Mouse (Mus musculus): ENCODE results near the gene Luzp4.
"Not testable (repeated sequence)": the region's sequence is repeated elsewhere in the genome, so short reads cannot be mapped to it uniquely, and the experiment has no call there.

Luzp4 gene

DNA sequence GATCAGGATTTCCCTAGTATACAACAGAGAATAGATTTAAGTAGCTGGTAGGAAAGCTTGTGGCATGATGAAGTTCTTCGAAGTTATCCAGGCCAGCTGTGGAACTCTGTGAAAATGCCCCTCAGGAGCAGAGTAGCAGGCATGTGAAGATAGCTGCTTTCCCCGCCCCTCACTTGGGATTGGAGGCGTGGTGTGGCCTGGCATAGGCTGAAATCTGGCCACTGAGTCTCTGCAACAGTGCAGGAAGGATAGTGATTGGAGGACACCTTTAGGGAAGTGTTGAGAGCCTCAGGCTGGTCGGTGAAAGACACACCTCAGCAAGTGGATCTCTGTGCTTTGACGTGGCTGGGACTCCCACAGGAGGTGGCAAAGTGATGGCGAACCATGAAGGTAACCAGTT lies at the start of gene Luzp4:
TSS of gene Luzp4 (plus strand) at position 301 of the 400 bp plus-strand sequence.
- DNase-seq (ENCODE audit: low read depth, low spot score) = not testable (repeated sequence)

DNA sequence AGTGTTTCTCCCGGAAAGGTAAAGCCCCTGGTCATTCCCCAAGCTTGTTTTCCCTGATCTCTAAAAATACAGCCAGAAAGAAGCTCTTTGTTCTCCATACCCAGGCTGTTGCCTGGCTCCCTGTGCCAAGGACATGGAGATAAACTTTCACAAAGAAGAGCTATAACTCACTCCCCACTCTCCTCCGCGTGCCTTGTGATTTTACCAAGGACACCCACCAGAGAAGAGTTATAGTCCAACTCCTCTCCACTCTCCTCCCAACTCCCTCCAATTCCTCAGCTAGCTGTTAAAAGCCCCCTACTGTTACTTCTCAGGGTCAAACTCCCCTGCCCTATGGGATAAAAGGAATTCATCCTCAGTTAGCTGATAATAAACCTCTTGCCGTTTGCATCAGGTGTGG lies 15.6 kb upstream of the Luzp4 start:
- DNase-seq (ENCODE audit: low read depth, low spot score) = not testable (repeated sequence)
